Mouse (Mus musculus): ENCODE measurements around the gene Nme8.

GRCm38 (mm10) chr13:19652405-19652804 is 45.2 kb downstream of the Nme8 start:
- TF ChIP-seq POLR2A (IDR thresholded peaks at IDR 0.05; ENCODE audit: borderline replicate concordance, extremely low read depth, low read depth, low read length) (no peak), CTCF (IDR thresholded peaks at IDR 0.05; ENCODE audit: insufficient read depth, low read length) (no peak)

Data from lung, adult 2 months (tissue).